Mouse (Mus musculus): ENCODE results near the gene St5. TPM values are rescaled to one million over a fixed set of nuclear protein-coding genes. Genes with fewer than 3 reads are reported as not detected.
A peak's percentile ranks its signal among the peaks of the same experiment; 100 is the strongest.

Gene St5
- total RNA-seq, 2 experiments from 2014 or later: 14.6 to 17.7 TPM

DNA sequence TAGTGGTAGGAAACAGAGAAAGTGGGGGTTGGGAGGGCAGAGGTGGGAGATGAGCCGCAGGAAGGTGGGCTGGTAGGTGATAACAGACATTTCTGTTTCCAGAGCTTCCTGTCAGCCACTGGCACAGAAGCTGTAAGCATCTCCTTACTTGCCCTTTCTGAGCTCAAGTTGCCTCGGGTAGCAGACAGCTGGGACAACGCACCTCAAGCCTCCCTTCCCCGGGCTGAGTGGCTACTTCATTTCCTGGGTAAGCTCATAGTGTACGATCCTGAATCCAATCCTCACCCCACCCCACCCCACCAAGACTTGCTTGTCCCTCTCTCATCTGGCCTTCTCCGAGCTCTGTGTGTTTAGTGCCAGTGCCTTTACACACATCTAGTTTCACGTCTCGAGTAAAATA is 115.3 kb downstream of the St5 start:
- no peak for DNase-seq
- intact Hi-C loops (cut with DNase I; ENCODE audit: low total_unique reads): no loop called here

DNA sequence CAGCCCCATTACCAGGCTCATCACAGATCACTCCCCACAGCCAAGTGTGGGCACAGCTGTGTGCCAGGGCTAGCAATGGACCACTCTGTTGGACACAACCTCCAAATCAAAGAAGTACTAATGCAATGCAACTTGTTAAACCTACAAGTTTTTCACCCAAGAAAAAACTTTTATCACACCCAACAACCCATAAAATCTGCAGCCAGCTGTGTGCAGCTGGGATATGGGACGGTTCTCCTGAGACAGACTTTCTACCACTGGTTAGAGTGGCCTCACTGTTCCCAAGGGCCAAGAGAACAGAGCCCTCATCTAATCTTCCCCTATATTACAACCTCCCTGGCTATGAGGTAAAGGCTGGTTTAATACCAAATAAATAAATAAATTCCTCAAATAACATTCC is 118.9 kb downstream of the St5 start:
- DNase-seq: no peak
- intact Hi-C loops (cut with DNase I; ENCODE audit: low total_unique reads): no loop called here

DNA sequence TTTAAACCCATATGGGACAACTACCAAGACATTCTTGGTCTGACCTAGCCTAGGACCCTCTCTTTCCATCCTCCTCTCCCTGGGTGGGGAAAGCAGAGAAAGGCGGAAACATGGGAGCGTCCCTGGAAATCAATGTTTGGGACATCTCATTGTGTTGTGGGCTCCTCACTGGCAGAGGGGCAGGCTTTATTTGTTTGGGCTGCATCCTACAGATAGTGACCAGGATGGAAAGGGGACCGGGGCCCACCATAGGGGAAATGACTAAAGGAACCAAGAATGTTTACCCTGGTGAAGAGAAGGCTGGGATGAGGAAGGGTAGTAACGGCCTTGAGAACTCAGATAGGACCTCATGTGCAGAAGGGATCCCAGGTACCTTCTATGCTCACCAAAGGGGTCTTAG is 122.9 kb downstream of the St5 start:
- intact Hi-C loops (cut with DNase I; ENCODE audit: low total_unique reads): no loop called here
- no peak for DNase-seq

DNA sequence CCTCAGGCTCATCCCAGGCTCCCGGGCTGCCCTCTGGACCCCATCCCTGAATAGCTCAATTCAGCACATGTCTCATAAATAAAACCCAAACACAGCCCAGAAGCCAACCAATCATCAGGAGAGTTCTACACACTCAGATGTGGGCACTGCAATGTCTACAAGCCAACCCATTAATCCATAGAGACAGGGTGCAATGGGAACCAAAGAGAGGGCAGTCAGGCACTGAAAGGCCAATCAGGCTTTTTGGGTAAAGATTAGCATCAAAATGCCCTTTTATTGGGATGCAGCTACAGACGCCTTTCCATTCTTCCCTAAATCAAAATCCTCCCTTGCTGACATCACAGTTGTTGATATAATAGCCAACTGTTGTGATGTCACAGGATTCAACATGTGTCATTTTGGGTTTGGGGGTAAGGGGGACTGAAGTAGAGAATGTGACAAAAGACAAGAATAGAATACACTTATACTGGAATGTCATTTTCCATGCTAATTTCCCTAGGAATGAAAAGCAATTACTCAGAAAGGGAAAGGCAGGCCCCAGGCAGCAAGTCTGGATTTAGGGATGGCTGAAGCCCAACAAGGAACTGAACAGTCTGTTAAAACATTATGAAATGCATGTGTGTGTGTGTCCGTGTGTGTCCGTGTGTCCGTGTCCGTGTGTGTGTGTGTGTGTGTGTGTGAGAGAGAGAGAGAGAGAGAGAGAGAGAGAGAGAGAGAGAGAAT is 123.7 kb downstream of the St5 start:
- intact Hi-C loops (cut with DNase I; ENCODE audit: low total_unique reads): no loop called here
- no peak for DNase-seq

DNA sequence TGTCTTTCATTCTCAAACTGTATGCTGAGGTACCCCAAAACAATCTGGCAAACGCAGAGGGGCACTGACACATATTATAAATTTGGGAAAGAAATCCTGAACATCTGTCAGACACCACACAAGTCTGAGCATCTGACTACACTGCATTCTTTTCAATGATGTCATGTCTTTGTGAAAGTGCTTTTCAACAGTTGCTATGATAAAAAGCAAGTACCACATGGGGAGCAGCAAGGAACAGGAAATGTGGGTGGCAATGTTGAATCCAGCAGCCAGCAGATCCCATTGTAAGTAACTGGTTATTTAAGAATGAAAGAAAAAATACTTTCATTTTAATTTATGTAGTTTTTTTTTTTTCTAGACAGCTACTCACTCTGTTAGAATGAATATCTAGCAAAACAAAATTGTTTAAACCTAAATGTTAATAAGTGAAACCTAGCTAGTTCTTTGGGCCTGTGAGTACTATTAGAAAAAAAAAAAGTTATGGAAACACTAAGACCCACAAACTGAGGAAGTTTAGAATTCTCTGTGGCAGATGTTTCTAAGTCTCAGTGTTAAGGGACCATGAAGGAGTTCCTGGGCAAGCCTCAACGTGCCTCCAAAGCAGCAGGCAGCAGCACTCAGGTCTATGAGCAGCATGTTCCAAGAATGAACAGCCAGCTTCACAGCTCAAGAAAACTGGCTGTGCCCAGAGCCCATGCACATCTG is 124.4 kb downstream of the St5 start:
- intact Hi-C loops (cut with DNase I; ENCODE audit: low total_unique reads): no loop called here
- no peak for DNase-seq

DNA sequence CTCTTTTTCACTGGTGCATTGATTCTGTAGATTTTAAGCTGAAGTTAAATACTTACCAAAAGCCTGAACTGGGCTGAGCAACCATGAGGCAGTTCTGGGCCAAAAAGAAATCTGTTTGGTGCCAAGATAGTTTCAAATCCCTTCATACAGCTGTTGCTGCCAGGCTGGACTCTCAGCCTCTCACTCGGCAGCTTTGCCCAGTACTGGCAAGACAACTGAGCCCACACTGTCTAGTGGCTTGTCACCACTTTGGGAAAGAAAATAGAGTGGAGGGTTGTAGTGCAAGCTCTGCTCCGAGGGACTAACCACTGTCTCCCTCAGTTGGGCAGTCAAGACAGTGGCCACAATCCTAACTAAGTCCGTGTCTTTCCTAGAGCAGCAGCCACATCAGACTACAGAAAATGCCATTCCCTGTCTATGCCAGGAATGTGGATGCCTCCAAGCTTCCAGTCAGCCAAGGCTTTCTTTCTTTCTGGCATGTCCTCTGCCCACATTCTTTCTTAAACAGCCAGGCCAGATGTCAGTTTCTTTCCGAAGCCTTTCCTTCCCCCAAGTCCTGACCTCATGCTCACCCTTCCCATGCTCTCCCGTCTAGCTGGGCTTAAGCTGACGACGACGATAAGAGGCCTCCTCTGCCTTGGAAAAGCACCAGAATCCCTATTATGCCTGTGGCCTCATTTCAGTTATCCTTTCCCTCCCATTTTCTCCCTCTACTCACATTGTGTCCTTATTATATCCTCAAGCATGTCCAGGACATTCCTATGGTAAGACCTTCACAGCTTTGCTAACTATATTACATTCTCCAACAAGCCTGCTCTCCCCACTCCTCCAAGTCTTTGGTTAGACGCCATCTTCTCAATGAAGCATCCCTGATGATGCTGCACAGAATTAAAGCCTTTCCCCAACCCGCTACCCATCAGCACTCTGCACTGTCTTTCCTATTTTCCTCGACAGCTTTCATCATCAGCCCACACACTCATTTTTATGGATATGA is 126.8 kb downstream of the St5 start:
- intact Hi-C loops (cut with DNase I; ENCODE audit: low total_unique reads): no loop called here

DNA sequence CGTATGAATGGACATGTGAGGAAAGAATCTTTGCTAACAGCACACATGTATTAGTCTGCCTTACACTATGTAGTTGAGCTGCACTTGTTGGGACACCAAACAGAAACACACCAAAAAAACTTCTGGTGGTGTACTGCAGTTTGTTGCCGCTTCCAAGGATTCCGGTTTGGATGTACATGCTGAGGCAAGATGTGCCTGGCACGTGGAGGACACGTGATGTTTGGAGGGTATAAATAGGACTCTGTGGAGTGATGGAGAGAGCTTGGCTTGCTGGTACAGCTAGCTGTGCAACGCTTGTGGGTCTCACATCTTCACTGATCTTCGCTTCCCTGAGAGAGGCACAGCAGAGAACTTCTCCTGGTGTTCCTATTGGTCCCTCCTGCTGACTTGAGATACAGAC is 129.2 kb downstream of the St5 start:
- no peak for DNase-seq
- intact Hi-C loops (cut with DNase I; ENCODE audit: low total_unique reads): no loop called here

More for the DNA sequence above, 126.8 kb downstream of the St5 start:
- peak; percentile 49 for DNase-seq

DNA sequence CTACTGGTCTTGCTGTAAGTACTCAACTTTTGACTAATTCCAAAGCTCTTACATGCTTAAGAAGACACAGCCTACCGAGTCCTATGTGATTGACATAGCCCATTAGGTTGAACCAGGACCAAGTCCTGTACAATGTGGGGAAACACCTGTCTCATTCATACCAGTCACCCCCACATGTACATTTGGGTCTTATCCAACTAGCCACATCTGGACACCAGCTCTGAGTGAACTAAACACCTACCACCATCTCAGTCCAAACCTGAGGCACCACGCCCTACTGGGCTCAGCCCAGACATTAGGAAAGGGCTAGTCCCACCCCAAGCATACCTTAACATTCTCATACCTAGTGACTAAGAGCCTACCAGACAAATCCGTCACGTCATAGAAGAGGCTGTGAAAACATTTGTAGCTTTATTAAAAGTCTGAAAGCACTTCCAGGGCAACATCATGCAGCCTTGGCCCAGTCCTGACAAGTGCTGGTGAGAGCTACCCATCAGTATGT is 135.0 kb downstream of the St5 start:
- no peak for DNase-seq
- intact Hi-C loops (cut with DNase I; ENCODE audit: low total_unique reads): loop anchor here (10.0 kb wide), 1 partner anchor 46 kb away; no protein-coding TSS in a partner anchor

DNA sequence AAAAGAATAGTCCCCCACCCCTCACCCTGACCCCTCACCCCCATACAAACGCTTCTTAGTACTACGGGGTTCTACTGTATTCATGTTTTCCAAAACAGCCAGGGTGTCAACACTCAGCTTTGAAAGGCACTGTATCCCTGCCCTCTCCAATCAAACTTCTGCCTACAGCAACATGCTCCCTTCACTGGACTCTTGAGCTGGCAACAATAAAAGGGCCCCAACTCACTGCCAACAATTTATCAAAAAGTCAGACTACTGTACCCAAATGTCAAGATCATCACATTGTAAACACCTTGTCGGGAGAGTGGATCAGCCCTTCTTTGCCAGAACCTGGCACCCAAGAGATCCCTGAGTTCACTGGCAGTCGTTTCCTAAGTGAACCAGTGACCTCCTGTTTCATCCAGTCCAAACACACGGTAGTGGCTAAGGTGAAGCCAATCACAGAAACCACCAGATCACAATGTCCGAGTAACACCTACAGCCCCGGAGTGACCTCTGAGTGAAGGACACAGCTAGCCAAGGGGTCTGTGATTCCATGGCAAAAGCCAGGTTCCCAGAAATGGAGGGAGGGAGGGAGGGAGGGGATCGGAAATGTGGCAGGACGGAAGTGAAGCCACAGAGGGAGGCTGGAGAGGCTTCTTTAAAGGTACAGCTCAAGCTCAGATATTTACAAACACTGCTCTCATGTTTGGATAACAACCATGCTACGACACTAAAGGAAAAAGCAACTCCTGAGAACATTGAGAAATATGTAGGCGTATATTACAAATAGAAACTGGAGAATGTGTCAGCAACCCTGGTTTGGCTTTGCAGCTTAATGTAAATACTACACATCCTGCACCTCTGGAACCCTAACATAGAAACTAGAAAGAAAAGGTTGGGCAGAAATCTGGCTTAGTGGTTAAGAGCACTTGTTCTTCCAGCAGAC is 136.3 kb downstream of the St5 start:
- intact Hi-C loops (cut with DNase I; ENCODE audit: low total_unique reads): loop anchor here (10.0 kb wide), 1 partner anchor 48 kb away; no protein-coding TSS in a partner anchor
- no peak for DNase-seq

DNA sequence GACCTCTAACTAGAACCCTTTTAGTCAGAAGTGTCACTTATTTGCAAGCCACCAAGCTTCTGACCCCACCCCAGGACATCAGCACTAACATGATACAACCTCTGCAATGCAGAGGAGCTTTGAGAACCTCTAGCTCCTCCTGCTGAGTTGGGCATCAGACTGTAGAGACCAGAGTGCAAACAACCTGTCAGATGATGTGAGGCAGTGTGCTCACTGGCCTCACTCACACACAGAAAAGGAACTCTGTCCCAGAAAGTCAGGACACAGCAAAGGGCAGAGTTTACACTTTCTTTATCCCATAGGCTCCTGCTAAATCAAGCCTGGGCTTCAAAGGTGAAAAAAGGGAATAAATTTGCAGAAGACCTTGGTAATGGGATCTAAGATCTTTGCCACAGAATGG is 137.1 kb downstream of the St5 start:
- intact Hi-C loops (cut with DNase I; ENCODE audit: low total_unique reads): loop anchor here (10.0 kb wide), 1 partner anchor 48 kb away; no protein-coding TSS in a partner anchor
- DNase-seq: no peak

DNA sequence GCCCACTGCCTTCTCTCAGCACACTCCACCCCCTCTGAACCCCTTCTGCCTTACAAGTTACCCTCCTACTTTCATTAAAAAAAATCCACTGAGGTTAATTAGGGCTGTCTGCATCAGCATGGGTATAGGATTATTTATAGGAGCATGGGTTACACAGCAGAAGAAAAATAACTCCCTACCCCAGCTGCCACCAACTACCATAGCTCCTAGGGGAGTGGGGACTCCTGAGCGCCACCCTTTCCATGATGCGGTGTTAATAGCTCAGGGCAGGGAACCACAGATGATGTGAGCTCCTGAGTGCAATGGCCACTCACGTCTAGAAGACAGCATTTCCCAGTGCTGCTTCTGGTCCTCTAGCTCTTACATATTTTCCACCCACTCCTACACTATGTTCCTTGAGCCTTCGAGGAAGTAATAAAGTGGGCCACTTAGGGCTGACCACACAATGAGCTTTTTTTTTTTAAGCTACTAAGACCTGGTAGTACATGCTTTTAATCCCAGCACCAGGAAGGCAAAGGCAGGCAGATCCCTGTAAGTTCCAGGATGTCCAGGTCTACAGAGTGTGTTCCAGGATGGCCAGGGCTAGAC is 139.5 kb downstream of the St5 start:
- intact Hi-C loops (cut with DNase I; ENCODE audit: low total_unique reads): loop anchor here (10.0 kb wide), 1 partner anchor 51 kb away; no protein-coding TSS in a partner anchor
- DNase-seq: no peak

DNA sequence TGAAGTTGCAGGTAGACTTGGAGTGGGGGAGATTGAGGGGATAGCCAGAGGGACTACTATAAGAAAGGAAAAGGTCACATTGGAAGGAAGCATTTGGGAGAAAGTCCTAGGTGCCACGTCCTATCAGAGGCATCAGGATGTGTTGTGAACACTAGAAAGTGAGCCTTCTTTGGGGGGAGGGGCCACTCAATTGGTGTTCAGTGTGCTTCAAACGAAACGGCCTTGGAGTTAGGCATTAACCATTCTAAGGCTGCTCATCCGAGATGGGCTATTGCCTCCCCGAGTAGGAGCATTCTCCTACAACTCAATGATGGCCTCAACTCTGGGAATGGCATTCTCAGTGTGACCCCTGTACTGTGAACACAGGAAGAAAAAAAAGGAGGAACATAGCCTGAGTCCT is 140.7 kb downstream of the St5 start:
- intact Hi-C loops (cut with DNase I; ENCODE audit: low total_unique reads): loop anchor here (10.0 kb wide), 1 partner anchor 52 kb away; no protein-coding TSS in a partner anchor
- DNase-seq: no peak

DNA sequence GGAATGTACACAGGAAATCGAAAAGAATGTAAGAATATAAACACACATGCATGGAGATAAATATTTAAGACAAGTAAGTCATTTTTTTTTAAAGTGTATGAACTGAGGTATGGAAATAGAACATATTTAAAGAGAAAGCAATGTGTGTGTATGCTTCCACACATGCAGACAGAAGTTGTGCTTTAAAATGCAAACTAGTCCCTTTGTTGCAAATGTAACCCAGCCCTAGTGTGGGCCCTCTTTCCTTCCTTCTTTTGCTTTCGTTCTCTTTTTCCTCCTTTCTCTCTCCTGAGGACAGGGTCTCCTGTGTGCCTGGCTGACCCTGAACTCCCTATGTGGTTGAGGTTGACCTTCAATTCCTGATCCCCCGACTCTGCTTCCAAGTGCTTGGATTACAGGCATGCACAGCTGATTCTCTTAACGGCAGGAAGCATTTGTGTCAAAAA is 141.2 kb downstream of the St5 start:
- intact Hi-C loops (cut with DNase I; ENCODE audit: low total_unique reads): loop anchor here (10.0 kb wide), 1 partner anchor 53 kb away; no protein-coding TSS in a partner anchor
- DNase-seq: no peak

DNA sequence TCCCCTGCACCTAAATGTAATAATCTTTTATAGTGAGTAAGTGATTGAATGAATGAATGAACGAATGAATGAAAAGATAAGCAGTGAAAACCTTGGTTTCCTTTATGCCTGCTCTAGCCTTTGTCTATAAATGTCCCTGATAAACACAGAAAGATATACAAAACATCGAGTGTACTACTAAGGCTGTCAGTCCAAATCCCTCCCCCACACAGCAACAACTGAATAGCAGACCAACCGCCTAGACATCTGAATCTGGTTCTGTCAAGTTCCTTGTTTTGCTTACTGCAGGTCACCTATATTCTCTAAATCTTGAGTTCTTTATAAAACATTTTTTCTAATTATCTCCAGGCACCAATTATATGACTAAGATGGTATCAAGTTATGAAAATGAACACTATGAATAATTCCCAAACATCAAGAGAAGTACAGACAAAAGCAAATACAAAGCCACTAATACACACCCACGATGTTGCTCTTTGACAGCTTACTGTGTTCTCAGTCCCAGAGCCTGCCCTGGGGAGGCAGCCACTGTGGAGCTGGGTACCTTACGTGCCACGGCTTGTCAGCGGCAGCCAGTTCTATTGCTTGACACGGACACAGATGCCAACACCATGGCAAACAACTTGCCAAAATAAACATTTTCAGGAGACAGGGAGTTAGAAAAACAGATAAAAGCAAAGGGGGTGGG is 141.8 kb downstream of the St5 start:
- DNase-seq: no peak
- intact Hi-C loops (cut with DNase I; ENCODE audit: low total_unique reads): loop anchor here (10.0 kb wide), 1 partner anchor 53 kb away; no protein-coding TSS in a partner anchor

DNA sequence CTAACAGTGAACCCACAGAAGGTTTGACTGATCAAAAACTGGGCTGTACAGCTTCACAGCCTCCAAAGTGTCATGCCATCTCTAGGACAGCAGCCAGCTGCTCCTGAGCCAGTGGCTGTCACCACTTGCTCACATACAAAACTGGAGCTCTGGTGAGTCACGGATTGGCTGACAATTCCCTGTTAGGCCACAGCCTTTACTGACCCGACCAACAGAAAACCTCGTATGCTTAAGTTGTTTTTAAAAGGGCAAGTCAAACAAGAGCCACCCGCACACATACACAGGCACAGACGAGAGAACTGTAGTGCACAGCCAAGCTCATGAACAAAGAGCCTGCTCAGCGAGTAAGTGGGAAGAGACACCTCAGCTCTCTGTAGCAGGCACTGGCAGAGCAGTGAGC is 143.9 kb downstream of the St5 start:
- intact Hi-C loops (cut with DNase I; ENCODE audit: low total_unique reads): no loop called here
- DNase-seq: peak; percentile 71

DNA sequence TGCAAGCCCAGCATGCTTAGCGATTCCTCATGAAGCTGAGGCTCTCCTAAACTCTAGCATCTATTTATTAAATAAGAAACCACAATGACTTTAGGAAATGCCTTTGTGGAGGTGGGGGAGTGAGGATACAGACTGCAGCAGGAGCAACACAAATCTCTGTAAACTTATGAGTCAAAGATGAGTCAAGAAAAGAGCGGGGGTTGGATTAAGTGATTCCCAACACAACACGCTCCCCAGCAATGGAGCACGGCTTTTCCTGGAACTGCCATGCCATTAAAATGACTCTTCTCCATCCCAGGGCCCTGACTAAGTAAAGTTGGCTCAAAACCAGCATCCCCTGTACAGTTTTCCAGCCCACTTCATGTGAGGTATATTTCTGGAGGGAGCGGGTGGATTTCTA is 156.7 kb downstream of the St5 start:
- intact Hi-C loops (cut with DNase I; ENCODE audit: low total_unique reads): no loop called here
- DNase-seq: no peak

DNA sequence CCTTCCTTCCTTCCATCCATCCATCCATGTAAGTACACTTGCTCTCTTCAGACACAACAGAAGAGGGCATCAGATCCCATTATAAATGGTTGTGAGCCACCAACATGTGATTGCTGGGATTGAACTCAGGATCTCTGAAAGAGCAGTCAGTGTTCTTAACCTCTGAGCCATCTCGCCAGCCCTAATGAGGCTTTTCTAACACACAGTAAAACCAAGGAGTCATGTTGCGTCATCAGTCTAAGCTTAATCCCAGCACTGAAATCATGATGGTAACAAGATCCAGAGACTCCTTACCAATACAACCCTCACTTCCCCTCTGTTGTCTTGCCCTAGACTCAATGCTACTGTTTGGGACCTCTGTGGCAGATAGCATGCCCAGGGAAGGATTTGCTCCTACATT is 157.2 kb downstream of the St5 start:
- intact Hi-C loops (cut with DNase I; ENCODE audit: low total_unique reads): no loop called here
- DNase-seq: no peak
